Mouse (Mus musculus): ENCODE data around the gene Hadh.

The Hadh gene

GRCm38 (mm10) chr3:131271157-131271556, 744 bp downstream of the Hadh start:
- peak; percentile 76 to 92 for DNase-seq (ENCODE audit: inconsistent age in 2 of 2, low spot score in 1 of 2)

- DNase-seq (ENCODE audit: inconsistent age in 2 of 2, low spot score in 1 of 2), result no peak
Observed at GRCm38 (mm10) chr3:131270381-131270780, 1.5 kb downstream of the Hadh start.

GRCm38 (mm10) chr3:131266366-131267050, 5.4 kb downstream of the Hadh start:
- DNase-seq (ENCODE audit: inconsistent age in 2 of 2, low spot score in 1 of 2), result no peak

GRCm38 (mm10) chr3:131265516-131265915, 6.4 kb downstream of the Hadh start:
- DNase-seq (ENCODE audit: inconsistent age in 2 of 2, low spot score in 1 of 2), result no peak

DNA sequence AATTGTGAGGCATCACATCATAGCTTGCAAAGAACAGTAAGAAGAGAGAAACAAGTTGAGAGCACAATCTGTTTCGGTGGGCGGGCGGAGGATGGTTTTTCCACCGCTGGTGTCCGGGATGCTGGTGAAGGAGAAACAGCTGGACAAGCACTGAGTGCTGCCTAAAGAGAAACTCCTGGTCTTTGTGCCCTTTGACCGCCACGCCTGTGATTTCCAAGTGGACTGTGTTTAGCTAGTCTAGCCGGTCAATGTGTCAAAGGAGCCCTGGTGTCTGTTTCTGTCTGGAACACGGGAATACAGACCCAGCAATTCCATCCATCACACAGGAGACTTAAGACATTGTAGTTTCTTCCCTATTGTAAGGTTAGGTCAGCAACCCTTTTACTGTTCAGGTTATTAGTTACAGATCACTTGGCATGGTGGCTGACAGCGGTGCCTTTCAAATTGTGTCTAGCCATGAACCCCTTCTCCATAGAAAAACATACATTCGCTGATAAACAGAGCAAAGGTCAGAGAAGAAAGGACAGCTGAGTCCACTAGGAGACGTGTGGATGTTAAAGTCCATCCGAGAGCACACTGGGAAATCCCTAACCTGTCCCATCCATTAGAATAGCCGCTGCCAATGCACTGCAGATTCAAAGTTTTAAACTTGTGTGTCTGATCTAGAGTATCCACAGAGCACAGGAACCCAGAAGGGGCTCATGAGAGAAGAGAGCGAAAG, 8.0 kb downstream of the Hadh start:
- DNase-seq (ENCODE audit: inconsistent age in 2 of 2, low spot score in 1 of 2), result no peak

DNA sequence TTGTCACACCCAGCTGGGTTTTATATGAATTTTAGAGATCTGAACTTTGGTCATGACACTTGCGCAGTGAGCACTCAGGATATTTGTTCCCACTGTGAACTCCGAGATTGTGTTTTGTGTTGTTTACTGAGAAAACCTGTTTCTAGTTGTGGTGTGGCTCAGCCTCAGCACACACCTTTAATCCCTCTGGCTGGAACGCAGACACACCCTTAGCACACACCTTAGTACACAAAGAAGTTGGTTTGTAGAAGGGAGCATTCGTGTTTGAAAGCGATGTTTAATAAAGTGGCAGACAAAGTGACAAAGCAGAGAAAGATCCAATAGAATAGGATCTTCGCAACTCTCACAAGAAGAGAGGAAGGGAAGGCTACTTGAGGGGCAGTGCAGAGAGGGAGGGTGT, 11.5 kb downstream of the Hadh start:
- no peak for DNase-seq (ENCODE audit: inconsistent age in 2 of 2, low spot score in 1 of 2)

DNA sequence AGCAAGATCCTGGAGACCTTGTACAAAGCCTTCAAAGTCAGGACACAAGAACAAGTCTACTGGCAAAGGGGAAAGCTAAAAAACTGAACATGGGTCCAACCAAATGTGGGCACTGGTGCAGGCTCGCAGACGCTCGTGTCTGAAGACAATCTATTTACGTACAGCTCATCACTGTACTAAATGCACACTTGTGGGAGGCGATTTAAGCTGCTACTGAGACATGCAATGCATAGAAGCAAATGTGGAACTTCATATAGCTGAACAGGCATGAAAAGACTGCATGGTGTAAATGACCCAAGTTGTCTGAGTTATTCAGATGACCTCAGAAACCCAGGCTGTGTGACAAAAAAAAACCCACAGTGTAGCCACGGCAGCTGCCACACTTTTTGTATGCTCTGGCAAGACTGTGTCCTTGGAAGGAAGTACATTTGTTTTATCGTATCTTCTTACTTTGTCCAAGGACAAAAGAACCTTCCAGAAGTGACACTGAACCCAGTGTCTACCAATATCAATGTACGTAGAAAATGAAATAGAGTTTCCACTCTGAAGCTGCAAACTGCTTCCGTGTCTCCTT, 12.4 kb downstream of the Hadh start:
- DNase-seq (ENCODE audit: inconsistent age in 2 of 2, low spot score in 1 of 2), result peak; percentile 56 to 76

DNA sequence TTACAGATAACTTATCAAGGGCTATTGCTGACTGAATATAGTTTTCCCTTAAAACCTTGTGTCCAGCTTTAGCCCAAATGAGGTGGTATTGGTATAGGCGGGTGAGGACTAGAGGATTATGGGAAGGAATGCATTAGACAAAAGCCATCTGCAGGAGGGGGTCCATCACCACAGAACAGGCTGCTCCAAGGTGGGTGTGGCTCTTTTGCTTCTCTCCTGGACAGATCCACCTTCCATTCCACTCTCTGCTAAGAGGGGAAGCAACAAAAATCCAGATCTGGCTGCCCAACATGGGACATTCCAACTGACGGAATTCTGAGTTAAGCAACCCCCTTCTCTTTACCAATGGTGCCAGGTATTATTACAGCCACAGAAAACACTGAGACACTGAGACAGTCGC, 13.0 kb downstream of the Hadh start:
- DNase-seq (ENCODE audit: inconsistent age in 2 of 2, low spot score in 1 of 2), result no peak

DNA sequence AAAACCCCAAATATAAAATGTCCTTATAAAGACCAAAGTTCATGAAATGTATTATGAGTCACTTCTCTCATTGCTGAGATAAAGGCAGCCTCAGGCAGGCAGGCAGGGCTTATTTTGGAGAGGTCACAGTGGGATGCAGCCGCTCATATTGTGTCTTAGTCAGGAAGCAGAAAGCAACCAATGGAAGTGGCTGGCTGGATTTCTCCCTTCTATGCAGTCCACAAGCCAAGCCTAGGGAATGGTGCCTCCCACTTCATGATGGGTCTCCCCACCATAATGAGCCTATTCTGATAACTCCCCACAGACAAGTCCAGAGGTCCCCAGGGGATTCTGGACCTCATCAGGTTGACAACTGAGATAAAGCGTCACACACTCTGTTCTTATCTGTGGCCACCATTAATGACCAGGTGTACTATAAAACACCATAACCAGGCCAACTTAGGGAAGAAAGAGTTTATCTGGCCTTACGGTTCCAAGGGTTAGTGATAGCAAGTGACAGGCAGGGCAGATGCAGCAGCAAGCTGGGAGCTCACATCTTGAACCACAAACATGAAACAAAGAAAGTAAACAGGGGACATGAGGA, 16.4 kb downstream of the Hadh start:
- DNase-seq (ENCODE audit: inconsistent age in 2 of 2, low spot score in 1 of 2), result peak; percentile 40 to 62

DNA sequence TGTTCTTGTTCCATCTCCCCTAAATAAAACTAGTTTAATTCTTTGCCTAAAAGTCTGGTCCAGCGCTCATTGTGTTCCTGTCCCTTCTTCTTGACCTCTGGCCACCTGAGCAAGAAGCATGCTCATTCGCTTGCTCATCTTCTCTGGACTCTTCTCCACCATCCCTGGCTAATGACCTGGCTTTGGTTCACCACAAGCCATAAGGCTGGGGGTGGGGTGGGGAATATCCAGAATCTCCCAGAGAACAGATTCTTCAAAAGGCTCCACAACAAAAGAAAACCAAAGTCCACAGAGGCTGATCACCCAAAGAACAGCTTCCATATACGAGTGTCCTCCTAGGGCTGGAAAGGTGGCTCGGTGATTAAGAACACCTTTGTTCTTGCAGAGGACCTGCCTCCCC, 16.9 kb downstream of the Hadh start:
- peak in 1 of 2 experiments; percentile 51 for DNase-seq (ENCODE audit: inconsistent age in 2 of 2, low spot score in 1 of 2)

DNA sequence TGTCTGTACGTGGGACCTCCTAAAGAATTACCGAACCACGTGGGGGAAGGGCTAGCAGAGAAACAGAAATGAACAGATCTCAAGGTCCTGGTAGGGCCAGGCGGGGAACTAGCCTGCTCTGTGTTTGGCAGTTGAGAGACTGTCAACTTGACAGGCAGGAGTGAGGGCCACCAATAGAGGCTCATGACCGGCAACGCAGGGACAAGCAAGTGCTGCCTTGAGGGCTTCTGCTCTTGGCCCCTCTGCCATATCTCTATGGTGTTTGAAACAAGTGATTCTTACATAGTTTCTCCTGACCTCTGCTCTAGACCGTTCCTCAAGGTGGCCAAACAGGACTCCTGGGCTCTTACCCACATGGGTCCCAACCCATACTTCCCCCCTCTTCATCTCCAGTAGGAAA, 20.3 kb downstream of the Hadh start:
- DNase-seq (ENCODE audit: inconsistent age in 2 of 2, low spot score in 1 of 2), result no peak

DNA sequence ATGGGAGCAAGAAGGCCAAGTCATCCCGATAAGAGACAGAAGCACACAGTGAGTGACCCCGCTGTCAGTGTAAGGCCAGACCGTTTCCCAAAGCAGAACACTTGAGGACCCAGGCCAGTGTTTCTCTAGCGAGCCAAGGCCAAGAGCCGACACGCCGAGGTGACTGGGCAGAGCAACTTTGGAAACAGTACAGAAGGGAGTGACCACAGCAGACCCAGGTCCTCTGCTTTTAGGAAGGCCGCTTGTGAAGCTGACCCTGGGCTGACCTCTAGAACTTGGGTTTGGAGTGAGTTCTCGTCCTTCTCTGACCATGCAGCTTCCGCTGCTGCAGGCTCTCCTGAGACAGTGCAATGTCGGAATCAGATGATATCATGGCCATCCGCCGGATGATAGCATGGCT, 20.9 kb downstream of the Hadh start:
- DNase-seq (ENCODE audit: inconsistent age in 2 of 2, low spot score in 1 of 2), result peak; percentile 45 to 70

- DNase-seq (ENCODE audit: inconsistent age in 2 of 2, low spot score in 1 of 2), result peak in 1 of 2 experiments; percentile 53
Observed at GRCm38 (mm10) chr3:131250283-131250682, 21.6 kb downstream of the Hadh start.

DNA sequence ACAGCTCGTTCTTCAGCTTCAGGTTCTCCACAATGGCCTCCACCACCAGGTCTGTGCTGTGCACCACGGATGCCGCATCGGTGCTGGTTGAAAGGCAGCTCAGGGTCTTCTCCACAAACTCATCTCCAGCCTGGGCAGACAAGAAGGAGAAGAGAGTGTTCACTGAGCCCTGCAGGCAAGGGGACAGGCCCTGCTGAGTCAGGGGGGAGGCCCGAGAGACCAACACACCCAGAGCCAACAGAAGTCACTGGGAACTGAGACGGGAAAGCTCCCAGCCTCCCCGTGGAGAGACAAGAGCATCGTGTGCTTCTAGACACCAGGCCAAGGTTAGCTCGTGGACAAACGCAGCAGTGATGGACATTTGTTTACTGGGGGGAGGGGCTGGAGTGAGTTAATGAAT, 23.5 kb downstream of the Hadh start:
- peak in 1 of 2 experiments; percentile 51 for DNase-seq (ENCODE audit: inconsistent age in 2 of 2, low spot score in 1 of 2)

DNA sequence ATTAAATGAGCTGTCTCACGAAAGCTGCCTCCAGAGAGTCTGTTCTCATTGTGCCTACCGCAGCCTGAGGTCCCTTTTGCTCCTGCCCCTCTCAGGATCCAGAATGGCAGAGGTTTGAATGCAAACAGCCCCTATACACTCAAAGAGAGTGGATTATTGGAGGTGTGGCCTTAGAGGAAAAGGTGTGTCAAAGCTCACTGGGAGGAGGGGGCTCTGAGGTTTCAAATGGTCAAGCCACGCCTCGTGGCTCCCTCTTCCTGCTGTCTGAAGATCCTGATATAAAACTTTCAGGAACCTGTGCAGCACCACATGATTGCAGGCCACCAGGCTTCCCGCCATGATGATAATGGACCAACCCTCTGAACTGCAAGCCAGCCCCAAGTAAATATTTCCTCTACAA, 24.1 kb downstream of the Hadh start:
- no peak for DNase-seq (ENCODE audit: inconsistent age in 2 of 2, low spot score in 1 of 2)

- DNase-seq (ENCODE audit: inconsistent age in 2 of 2, low spot score in 1 of 2), result no peak
Observed at GRCm38 (mm10) chr3:131247447-131247846, 24.5 kb downstream of the Hadh start.

DNA sequence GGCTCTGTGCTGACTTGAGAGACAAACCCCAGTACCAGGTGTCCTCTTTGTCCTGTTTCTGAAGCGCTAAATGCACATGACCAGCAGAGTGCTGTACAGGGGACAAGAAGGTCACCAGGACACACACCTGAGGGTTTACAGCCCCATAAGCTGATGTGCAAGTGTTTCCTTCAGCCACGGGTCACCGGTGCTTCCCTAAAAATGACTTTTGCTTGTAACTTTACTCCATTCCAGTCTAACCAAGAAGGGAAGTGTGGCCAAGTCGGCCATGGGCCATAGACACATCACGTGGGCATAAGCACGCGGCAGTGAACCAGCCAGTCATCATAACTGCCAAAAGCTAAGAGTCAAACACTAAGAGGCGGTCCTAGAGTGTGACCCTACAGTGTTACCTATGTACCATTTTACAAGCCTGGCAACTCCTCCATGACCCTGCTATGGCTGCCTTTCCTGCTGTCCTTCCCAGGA, 25.3 kb downstream of the Hadh start:
- DNase-seq (ENCODE audit: inconsistent age in 2 of 2, low spot score in 1 of 2), result no peak

- peak; percentile 86 to 93 for DNase-seq (ENCODE audit: inconsistent age in 2 of 2, low spot score in 1 of 2)
Observed at GRCm38 (mm10) chr3:131245766-131246578, 25.9 kb downstream of the Hadh start.

DNA sequence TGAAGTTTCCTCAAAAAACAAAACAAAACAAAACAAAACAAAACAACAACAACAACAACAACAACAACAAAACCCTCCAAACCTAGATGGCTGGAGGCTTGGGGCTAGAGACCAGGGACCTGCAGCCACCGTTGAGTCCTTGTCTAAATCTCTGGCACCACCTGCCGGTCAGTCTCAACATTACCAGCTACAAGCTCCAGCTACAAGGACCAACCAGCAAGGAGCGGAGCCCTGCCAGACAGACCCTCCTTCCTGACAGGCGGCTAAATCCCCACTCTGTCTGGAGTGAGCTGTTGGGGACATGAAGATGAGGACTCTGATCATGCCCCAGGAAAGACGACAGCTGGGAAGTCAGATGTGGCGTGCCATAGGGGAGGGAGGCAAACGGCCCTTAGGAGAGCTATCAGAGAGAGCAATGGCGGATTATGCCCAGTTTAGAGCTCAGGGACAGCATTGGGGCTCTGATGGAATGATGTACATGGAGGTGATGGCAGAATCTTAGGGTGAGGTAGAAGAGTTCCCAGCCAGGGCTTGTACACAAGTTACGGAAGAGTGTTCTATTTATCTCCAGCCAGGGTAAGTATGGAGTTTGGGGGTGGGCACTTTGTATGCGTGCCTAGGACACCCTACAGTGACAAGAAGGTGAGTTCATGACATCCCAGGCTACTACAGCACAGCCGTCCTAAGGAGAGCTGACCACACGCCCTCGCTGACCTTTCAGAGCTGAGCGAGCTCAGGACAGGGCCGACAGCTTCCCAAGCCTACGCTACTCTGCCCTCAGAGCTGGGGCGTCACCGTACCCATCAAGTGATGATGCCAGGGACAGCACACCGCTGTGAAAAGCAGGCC, 33.9 kb downstream of the Hadh start:
- peak; percentile 73 to 88 for DNase-seq (ENCODE audit: inconsistent age in 2 of 2, low spot score in 1 of 2)

- DNase-seq (ENCODE audit: inconsistent age in 2 of 2, low spot score in 1 of 2), result no peak
Observed at GRCm38 (mm10) chr3:131237061-131237460, 34.8 kb downstream of the Hadh start.
